Mouse (Mus musculus): ENCODE data around the gene Olfr441. TPM values are rescaled to one million over a fixed set of nuclear protein-coding genes. Genes with fewer than 3 reads are reported as not detected.
"Not testable (repeated sequence)": the region's sequence is repeated elsewhere in the genome, so short reads cannot be mapped to it uniquely, and the experiment has no call there.

The Olfr441 gene
- not detected in 2 replicates for polyA plus RNA-seq (2014; fragmentation: Nextera tagmentation; extraction: Ambion mirVana)

GRCm38 (mm10) chr6:43106069-43106468, at the start of gene Olfr441:
TSS of gene Olfr441 (plus strand) at chr6:43106369.
- H3K4me1 ChIP-seq (replicated peaks; ENCODE audit: control insufficient read depth, insufficient read depth, low read length); H3K36me3 ChIP-seq (ENCODE audit: control insufficient read depth, insufficient read depth, low read length); ATAC-seq (replicated peaks; ENCODE audit: low FRiP score); H3K4me3 ChIP-seq (ENCODE audit: low read depth, low read length); H3K27ac ChIP-seq (ENCODE audit: low read depth, low read length); DNase-seq (ENCODE audit: low spot score); H3K9ac ChIP-seq (ENCODE audit: low read length); H3K27me3 ChIP-seq (ENCODE audit: control insufficient read depth, insufficient read depth, low read length); H3K4me2 ChIP-seq (ENCODE audit: low read depth, low read length, severe bottlenecking); H3K9me3 ChIP-seq (ENCODE audit: control insufficient read depth, low read length): not testable (repeated sequence)
- 82% methylated on average over 1 of the region's 1 CpGs for WGBS

DNA sequence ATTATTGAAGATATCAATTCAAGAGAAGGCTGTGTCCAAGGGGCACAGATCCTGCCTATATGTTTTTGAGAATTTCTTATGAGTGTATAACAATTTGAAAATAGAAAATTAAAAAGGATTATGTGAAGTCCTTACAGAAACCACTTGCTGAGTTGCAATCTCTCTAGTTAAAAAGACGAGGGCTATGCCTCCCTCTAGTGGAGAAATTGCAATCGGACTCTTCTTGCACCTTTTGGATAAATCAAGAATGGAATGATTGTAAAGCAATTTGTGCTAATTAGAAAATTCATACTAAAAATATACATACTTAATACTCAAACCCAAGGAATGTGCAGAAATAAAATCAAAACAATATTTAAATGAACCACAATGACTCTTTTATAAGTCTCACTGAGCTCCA, 27.4 kb upstream of the Olfr441 start:
- DNase-seq (ENCODE audit: low spot score) = no peak
- Histone ChIP-seq H3K9me3 (ENCODE audit: control insufficient read depth, low read length) (no peaks in the 10 kb centered on the region), H3K4me2 (ENCODE audit: low read depth, low read length, severe bottlenecking) (no peak overlapping the region), H3K27ac (ENCODE audit: low read depth, low read length) (no peak overlapping the region), H3K9ac (ENCODE audit: low read length) (no peak overlapping the region), H3K4me1 (replicated peaks; ENCODE audit: control insufficient read depth, insufficient read depth, low read length) (no peaks in the 10 kb centered on the region), H3K27me3 (ENCODE audit: control insufficient read depth, insufficient read depth, low read length) (no peaks in the 10 kb centered on the region), H3K36me3 (ENCODE audit: control insufficient read depth, insufficient read depth, low read length) (no peaks in the 10 kb centered on the region), H3K4me3 (ENCODE audit: low read depth, low read length) (no peak overlapping the region)
- 29% methylated on average over 2 of the region's 2 CpGs for WGBS
- ATAC-seq (replicated peaks; ENCODE audit: low FRiP score) = no peak

DNA sequence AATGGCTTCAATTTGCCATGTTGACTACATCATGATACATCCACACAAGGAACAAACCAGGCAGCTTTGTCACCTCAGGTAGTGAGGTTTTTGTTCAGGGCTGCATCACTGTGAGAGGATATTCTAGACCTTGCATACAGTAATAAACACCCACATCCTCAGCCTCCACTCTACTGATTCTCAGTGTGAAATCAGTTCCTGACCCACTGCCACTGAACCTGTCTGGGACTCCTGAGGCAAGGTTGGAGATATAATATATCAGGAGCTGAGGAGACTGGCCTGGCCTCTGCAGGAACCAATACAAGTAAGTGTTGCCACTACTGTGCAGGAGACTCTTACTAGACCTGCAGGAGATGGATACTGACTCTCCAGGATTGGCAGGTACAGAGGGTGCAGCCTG, 24.8 kb upstream of the Olfr441 start:
- not testable (repeated sequence) for H3K27me3 ChIP-seq (ENCODE audit: control insufficient read depth, insufficient read depth, low read length); DNase-seq (ENCODE audit: low spot score); H3K4me2 ChIP-seq (ENCODE audit: low read depth, low read length, severe bottlenecking); H3K36me3 ChIP-seq (ENCODE audit: control insufficient read depth, insufficient read depth, low read length); H3K4me3 ChIP-seq (ENCODE audit: low read depth, low read length); H3K27ac ChIP-seq (ENCODE audit: low read depth, low read length); H3K9me3 ChIP-seq (ENCODE audit: control insufficient read depth, low read length); H3K9ac ChIP-seq (ENCODE audit: low read length); ATAC-seq (replicated peaks; ENCODE audit: low FRiP score); H3K4me1 ChIP-seq (replicated peaks; ENCODE audit: control insufficient read depth, insufficient read depth, low read length)

- not testable (repeated sequence) for ATAC-seq (replicated peaks; ENCODE audit: low FRiP score); H3K4me2 ChIP-seq (ENCODE audit: low read depth, low read length, severe bottlenecking); H3K9ac ChIP-seq (ENCODE audit: low read length); H3K4me1 ChIP-seq (replicated peaks; ENCODE audit: control insufficient read depth, insufficient read depth, low read length); H3K9me3 ChIP-seq (ENCODE audit: control insufficient read depth, low read length); H3K27ac ChIP-seq (ENCODE audit: low read depth, low read length); H3K27me3 ChIP-seq (ENCODE audit: control insufficient read depth, insufficient read depth, low read length); H3K36me3 ChIP-seq (ENCODE audit: control insufficient read depth, insufficient read depth, low read length); H3K4me3 ChIP-seq (ENCODE audit: low read depth, low read length); DNase-seq (ENCODE audit: low spot score)
- WGBS = 80% methylated on average over 2 of the region's 2 CpGs
Observed at GRCm38 (mm10) chr6:43146267-43146666, 40.1 kb downstream of the Olfr441 start, which contains the start of gene Olfr237-ps1. TSS of gene Olfr237-ps1 (plus strand) at chr6:43146567.

DNA sequence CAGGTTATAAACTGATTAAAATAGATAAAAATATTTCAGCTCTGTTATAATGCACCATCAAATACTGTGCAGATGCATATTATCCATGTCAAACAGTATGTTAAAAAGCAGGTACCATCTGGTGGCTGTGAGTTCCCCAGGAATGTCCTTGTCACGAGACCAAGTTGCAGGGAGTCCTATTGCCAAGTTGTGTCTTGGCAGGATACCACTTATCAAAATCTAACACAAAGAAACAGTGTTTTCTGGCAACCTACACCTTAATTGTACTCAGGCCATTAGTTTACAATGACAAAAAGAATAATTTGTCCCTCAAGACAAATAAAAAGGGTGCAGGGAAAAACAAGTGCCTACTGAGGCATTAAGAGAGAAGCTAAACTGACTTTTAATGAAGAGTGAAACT, 53.3 kb downstream of the Olfr441 start:
- DNase-seq (ENCODE audit: low spot score) = no peak
- Histone ChIP-seq H3K4me2 (ENCODE audit: low read depth, low read length, severe bottlenecking) (no peak overlapping the region), H3K9ac (ENCODE audit: low read length) (no peak overlapping the region), H3K9me3 (ENCODE audit: control insufficient read depth, low read length) (no peaks in the 10 kb centered on the region), H3K36me3 (ENCODE audit: control insufficient read depth, insufficient read depth, low read length) (no peaks in the 10 kb centered on the region), H3K4me1 (replicated peaks; ENCODE audit: control insufficient read depth, insufficient read depth, low read length) (no peaks in the 10 kb centered on the region), H3K4me3 (ENCODE audit: low read depth, low read length) (no peak overlapping the region), H3K27me3 (ENCODE audit: control insufficient read depth, insufficient read depth, low read length) (no peaks in the 10 kb centered on the region), H3K27ac (ENCODE audit: low read depth, low read length) (no peak overlapping the region)
- no peak for ATAC-seq (replicated peaks; ENCODE audit: low FRiP score)
- 65% methylated on average over 1 of the region's 1 CpGs for WGBS

- H3K4me1 ChIP-seq (replicated peaks; ENCODE audit: control insufficient read depth, insufficient read depth, low read length) = no peaks in the 10 kb centered on the region
- H3K36me3 ChIP-seq (ENCODE audit: control insufficient read depth, insufficient read depth, low read length) = no peaks in the 10 kb centered on the region
- no peak for ATAC-seq (replicated peaks; ENCODE audit: low FRiP score)
- no peaks in the 10 kb centered on the region for H3K27me3 ChIP-seq (ENCODE audit: control insufficient read depth, insufficient read depth, low read length)
- 62% methylated on average over 3 of the region's 3 CpGs for WGBS
- H3K9ac ChIP-seq (ENCODE audit: low read length) = no peak within 1 kb of the TSS
- H3K4me3 ChIP-seq (ENCODE audit: low read depth, low read length) = no peak within 1 kb of the TSS
- H3K4me2 ChIP-seq (ENCODE audit: low read depth, low read length, severe bottlenecking) = no peak within 1 kb of the TSS
- DNase-seq (ENCODE audit: low spot score) = no peak
- H3K9me3 ChIP-seq (ENCODE audit: control insufficient read depth, low read length) = no peaks in the 10 kb centered on the region
- H3K27ac ChIP-seq (ENCODE audit: low read depth, low read length) = no peak within 1 kb of the TSS
Observed at GRCm38 (mm10) chr6:43162982-43163381, 56.8 kb downstream of the Olfr441 start, which contains the start of gene Olfr437. TSS of gene Olfr437 (plus strand) at chr6:43163282.

DNA sequence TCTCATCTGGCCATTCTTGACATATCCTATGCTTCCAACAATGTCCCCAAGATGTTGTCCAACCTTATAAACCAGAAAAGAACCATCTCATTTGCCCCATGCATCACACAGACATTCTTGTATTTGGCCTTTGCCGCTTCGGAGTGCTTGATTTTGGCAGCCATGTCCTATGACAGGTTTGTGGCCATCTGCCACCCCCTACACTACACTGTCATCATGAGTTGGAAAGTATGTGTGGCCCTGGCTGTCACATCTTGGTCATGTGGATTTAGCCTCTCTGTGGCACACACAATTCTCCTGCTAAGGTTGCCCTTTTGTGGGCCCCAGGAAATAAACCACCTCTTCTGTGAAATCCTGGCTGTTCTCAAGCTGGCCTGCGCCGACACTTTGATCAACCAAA, 61.1 kb downstream of the Olfr441 start:
- no peaks in the 10 kb centered on the region for H3K4me1 ChIP-seq (replicated peaks; ENCODE audit: control insufficient read depth, insufficient read depth, low read length)
- WGBS = 91% methylated on average over 4 of the region's 4 CpGs

More for the DNA sequence above, 61.1 kb downstream of the Olfr441 start:
- H3K9me3 ChIP-seq (ENCODE audit: control insufficient read depth, low read length) = no peaks in the 10 kb centered on the region
- H3K36me3 ChIP-seq (ENCODE audit: control insufficient read depth, insufficient read depth, low read length) = no peaks in the 10 kb centered on the region
- DNase-seq (ENCODE audit: low spot score) (no peak), ATAC-seq (replicated peaks; ENCODE audit: low FRiP score) (no peak)
- no peak overlapping the region for H3K4me2 ChIP-seq (ENCODE audit: low read depth, low read length, severe bottlenecking)
- no peak overlapping the region for H3K4me3 ChIP-seq (ENCODE audit: low read depth, low read length)
- H3K27ac ChIP-seq (ENCODE audit: low read depth, low read length) = no peak overlapping the region
- no peak overlapping the region for H3K9ac ChIP-seq (ENCODE audit: low read length)
- no peaks in the 10 kb centered on the region for H3K27me3 ChIP-seq (ENCODE audit: control insufficient read depth, insufficient read depth, low read length)

Other genes starting within 250 kb of the Olfr441 start
- not detected in 2 replicates for gene Olfr448, start 215.9 kb upstream of the Olfr441 start, polyA plus RNA-seq (2014; fragmentation: Nextera tagmentation; extraction: Ambion mirVana)
- not detected in 2 replicates for gene Olfr447, start 197.5 kb upstream of the Olfr441 start, polyA plus RNA-seq (2014; fragmentation: Nextera tagmentation; extraction: Ambion mirVana)
- gene Olfr446, start 185.0 kb upstream of the Olfr441 start, polyA plus RNA-seq (2014; fragmentation: Nextera tagmentation; extraction: Ambion mirVana) = not detected in 2 replicates
- gene Olfr444, start 157.3 kb upstream of the Olfr441 start, polyA plus RNA-seq (2014; fragmentation: Nextera tagmentation; extraction: Ambion mirVana) = not detected in 2 replicates
- not detected in 2 replicates for gene Olfr237-ps1, start 40.2 kb downstream of the Olfr441 start, polyA plus RNA-seq (2014; fragmentation: Nextera tagmentation; extraction: Ambion mirVana)
- gene Olfr437, start 56.9 kb downstream of the Olfr441 start, polyA plus RNA-seq (2014; fragmentation: Nextera tagmentation; extraction: Ambion mirVana) = not detected in 2 replicates
- not detected in 2 replicates for gene Olfr13, start 65.8 kb downstream of the Olfr441 start, polyA plus RNA-seq (2014; fragmentation: Nextera tagmentation; extraction: Ambion mirVana)
- gene Olfr435, start 90.8 kb downstream of the Olfr441 start, polyA plus RNA-seq (2014; fragmentation: Nextera tagmentation; extraction: Ambion mirVana) = not detected in 2 replicates
- gene Olfr434, start 106.7 kb downstream of the Olfr441 start, polyA plus RNA-seq (2014; fragmentation: Nextera tagmentation; extraction: Ambion mirVana) = not detected in 2 replicates
- gene Olfr47, start 125.2 kb downstream of the Olfr441 start, polyA plus RNA-seq (2014; fragmentation: Nextera tagmentation; extraction: Ambion mirVana) = not detected in 2 replicates
- gene Arhgef5, start 159.2 kb downstream of the Olfr441 start, polyA plus RNA-seq (2014; fragmentation: Nextera tagmentation; extraction: Ambion mirVana) = 2.2 and 2.9 TPM in 2 replicates
- gene Nobox, start 203.2 kb downstream of the Olfr441 start, polyA plus RNA-seq (2014; fragmentation: Nextera tagmentation; extraction: Ambion mirVana) = not detected in 2 replicates